Mouse (Mus musculus) adrenal gland, postnatal 25 days (tissue): ENCODE measurements around the gene Plin1. TPM values are rescaled to one million over a fixed set of nuclear protein-coding genes. Genes with fewer than 3 reads are reported as not detected.
A peak's percentile ranks its signal among the peaks of the same experiment; 100 is the strongest.

Experiments used
- DNase-seq: peaks from one replicate; pipeline ENCODE4 v3.0.0; 2021; ENCODE audit warnings: mixed read lengths
- long read RNA-seq: library from polyadenylated mRNA; stranded (forward); transcript quantifications from one replicate; pipeline ENCODE4 v2.0.0, GENCODE M21; 2021
- total RNA-seq: library from RNA; stranded (reverse); gene quantifications from 2 replicates; pipeline ENCODE4 v1.2.3, GENCODE M21; 2021

The Plin1 gene
- total RNA-seq: 312 and 334 TPM in 2 replicates
- long read RNA-seq, transcript Plin1-201 (9 exons, 1,916 nt): minor isoform, 50 of 364 reads
- long read RNA-seq, transcript Plin1-206 (9 exons, 2,817 nt): major isoform, 103 of 364 reads
- long read RNA-seq, transcript Plin1-202 (8 exons, 1,841 nt): minor isoform, 78 of 364 reads
- long read RNA-seq, partial matches to known transcripts: 86 of 364 reads
- long read RNA-seq, other reads (novel, unspliced or antisense): 47 of 364 reads

DNA sequence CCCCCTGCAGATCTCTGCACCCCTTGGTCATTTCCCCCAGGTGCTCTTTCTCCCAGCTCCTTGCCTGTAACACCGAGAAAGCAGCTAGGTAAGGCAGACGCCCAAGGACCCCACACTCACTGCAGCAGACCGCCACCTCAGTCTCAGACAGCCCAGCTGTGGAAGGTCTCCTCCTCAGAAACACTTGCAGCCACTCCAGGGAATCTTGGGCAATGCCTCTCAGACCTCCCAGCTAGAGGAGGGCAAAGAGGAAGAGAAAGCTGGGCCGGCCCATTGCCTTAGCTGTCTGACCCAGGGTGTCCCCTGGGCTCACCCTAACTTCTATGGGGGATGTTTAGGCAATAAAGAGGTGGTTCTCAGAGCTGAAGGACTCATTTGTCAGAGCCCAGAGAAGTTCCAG is at the start of gene Plin1:
Plin1 (minus strand) TSS at position 282 of the 400 bp plus-strand sequence.
- peak; percentile 40 for DNase-seq

DNA sequence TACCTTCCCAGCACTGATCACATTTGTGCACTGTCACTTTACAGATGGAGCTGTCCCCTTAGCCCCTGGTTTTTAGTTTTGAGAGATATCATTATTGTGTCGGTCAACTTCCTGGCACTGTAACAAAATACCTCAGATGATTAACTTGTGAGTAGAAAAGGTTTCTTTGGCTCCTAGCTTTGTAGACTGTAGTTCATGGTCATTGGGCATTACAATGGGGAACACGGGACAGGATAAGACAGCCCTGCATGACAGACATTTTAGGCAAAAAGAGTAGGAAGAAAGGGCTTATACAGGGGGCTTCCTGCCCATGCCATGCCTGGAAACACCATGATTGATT is 49.8 kb upstream of the Plin1 start:
- DNase-seq: no peak

DNA sequence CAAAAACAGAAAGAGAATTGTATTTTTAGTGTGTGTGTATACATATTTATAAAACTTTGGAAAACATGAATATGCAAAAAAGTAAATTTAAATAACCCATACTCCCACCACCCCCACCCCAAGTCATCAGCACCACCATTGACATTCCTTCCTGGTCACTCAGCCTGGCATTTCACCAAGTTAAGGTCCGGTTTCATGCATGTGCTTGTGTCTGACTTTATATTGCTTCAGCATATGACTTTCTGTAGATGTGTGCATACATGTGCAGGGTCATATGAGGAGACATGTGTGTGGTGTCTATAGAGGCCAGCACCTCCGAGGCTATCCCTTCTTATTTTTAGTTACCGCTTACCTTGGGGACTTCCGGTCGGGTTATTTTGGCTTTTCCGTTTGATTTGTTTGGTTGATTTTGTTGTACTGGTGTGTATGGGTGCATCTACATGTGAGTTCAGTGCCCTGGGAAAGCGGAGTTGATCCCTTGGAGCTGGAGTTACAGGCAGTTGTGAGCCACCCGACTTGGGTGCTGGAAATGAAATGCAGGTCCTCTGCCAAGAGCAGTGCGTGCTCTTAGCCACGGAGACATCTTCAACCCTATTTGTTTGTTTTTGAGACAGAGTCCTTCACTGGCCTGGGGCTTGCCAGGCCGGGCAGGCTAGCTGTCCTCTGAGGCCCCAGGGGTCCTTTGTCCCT is 49.3 kb upstream of the Plin1 start:
- no peak for DNase-seq

DNA sequence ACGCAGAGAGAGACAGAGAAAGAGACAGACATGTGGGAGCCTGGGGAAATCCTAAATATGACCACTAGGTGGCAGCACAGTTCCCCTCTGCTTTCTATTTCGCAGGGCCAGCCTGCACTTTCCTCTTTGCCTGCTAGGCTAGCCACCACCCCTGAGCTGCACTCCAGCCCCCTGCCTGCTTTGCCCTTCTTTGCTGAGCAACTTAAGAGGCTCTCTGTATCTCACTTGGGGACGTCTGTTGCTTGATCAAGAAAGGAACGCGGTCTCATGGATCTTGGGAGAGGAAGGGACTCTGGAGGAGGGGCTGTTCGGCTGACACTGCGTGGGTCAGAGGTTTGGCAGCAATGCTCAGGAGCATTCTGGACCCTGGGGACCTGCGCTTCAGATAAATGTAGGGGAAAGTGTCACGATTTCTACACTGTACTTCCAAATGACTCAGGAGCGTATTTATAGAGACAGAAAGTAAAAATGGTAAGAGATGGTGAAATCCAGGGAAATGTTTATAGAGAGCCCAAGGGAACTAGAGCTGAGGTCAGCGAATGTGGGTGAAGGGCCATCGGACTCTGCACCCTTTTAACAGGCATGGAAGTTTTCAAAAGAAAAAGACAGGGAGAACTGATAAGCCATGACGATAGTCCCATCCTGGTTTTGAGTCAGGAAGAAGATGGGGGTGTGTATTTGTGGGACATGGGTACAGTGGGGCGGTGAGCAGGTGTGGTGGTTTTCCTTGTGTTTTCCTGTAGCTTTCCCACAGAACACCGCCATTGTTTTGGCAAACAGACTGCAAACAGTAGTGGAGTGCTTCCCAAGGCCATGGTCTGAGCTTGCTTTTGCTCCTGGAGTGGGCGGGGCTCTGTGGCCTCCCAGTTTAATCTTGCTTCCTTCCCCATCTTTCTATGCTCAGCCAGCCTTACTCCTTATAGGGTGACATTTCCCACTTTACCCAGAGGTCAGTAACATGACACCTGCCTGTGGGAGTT is 48.2 kb upstream of the Plin1 start:
- peak; percentile 71 for DNase-seq

DNA sequence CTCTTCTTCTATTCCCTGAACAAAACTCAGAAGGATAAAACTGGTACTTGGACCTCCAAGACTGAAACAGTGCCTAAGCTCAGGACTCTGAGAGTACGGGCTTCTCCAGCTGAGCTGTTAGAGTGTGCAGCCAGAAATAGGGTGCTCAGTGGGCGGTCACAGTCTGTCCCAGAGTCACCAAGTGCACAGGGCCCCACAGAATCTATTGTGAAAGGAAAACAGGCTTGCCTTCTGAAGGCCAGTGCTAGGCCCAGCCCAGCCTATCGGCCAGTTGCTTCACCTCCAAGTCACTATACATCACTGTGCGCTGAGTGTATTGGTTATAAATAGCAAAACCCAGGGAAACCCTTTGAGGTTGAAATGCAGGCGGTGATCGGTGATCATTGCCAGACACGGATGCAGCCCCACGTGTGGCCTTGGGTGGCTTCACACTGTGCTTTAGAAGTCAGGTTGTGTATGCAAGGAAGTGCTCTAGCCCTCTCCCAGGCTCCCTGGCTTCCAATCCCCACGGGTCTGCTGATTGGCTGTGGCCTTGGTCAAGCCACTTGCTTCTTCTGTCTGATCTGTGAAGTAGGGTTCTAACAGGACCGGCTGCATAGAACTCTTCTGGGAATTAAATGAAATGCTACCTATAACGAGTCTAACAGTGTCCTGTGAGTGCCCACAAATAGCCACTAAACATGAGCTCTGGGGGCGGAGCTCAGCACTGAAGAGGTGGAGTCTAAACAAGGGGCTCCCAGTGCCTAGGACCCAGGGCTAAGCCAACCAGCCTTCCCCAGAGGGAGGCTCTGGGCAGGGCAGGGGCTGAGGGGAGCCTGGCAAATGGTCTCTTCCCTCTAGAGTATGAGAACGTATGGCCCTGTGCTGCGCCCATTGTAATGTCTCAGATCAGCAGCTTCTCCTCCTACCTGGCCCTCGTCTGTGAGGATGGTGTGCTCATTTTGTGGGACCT is 39.1 kb upstream of the Plin1 start:
- no peak for DNase-seq

DNA sequence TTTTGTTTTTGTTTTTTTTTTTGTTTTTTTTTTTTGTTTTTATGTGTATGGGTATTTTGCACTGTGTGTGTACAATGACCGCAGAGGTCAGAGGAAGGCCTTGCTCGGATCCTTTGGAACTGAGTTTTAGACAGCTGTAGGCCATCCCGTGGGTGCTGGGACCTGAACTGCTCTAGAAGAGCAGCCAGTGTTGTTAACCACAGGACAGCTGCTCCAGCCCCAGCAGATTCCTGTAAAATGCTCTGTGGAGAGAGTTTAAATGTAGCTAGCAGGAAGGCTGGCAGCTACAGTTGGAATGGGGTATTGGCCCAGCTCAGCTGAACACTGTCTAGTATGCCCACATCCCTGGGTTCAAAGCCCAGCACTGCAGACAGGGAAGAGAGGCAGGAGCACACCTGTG is 37.0 kb upstream of the Plin1 start:
- no peak for DNase-seq

DNA sequence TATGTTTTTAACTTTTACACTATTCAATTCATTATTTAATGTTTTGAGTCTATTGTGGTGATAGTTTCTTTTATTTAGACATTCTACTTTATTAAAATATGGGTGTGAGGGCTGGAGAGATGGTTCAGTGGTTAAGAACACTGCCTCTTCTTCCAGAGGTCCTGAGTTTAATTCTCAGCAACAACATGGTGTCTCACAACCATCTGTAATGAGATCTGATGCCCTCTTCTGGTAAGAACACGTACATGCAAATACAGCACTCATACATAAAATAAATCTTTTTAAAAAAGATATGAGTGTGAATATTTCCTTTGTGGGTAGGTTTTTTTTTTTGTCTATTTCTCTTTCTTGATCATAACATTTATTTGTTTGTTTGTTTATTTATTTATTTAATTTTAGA is 33.3 kb upstream of the Plin1 start:
- no peak for DNase-seq

DNA sequence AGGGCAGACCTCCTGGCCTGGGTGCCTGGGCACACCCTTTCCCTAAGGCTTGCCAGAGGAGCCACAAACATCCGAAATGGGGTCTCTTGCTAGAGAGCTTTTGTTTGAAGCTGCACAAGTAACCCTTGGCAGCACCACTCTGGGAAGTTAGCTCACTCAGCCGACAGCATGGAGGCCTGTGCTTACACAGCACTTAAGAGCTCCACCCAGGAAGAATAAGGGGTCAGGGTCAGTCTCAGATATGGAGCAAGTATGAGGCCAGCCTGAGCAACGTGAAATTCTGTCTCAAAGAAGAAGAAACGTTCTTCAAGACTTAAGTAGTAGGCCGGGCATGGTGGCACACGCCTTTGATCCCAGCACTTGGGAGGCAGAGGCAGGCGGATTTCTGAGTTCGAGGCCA is 29.4 kb upstream of the Plin1 start:
- DNase-seq: no peak

DNA sequence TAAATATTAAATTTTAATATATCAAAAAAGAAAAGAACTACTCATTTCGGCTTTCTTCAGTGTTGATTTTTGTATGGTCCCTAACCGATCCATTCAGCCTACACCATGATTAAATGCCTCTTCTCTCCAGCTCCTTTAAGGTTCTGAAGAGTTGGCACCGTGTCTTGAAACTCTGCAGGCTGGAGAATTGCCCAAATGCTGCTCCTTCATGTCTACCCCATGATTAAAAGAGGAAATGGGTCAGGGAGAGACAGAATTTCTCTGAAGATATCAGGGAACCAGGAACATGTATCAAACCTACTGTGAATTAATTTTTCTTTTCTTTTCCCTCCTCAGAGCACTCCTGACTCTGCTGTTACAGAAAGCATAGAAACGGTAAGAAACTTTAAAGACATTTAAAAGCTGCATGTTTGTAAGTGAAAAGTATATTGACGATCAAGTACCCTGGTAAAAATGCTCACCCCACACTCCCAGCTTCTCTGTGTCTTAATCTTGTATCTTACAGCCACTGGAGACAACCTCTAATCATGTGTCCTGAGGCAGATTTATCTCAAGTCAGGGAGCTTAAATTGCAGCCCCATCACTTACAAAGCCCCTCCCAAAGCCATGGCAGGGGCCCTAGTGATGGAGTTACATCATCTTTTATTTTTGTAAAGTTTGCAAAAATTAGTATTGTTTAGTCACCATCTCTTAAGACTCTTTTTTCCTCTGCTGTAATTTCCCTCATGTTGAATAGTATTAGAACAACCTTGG is 28.6 kb upstream of the Plin1 start:
- no peak for DNase-seq

DNA sequence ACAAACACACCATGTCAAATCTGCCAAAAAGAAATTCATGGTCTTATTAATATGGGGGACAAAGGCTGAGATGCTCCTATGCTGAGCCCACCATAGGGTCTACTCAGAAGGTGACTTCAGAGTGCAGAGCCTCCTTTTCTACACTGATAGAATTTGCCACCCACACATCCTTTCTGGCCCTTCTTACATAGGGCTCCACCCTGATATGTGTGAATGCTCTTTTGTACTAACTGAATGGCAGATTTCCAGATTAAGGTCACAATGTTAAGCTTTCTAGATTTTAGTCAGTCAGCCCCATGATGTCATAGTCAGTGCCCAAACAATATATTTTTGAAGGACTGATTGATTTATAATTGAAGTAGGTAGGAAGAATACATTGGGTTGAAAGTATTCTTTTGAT is 27.1 kb upstream of the Plin1 start:
- DNase-seq: no peak

DNA sequence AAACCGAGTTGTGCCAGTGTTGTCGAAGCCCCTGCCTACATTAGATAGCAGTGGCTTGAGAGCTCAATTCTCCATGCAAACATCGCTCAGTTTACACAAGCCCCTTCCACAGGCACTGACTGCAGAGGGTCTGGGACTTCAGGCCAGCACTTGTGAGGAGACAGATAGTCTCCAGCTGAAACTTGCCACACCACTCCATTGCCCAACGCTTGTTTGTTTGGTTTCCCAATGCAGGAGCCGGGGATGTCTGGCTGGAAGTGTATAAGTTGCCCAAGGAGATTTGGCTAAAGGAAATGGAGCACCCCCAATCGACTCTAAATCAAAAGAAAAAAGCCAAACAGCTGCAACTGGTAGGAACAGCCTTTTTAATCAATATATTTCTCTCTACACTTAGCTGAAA is 25.5 kb upstream of the Plin1 start:
- no peak for DNase-seq

DNA sequence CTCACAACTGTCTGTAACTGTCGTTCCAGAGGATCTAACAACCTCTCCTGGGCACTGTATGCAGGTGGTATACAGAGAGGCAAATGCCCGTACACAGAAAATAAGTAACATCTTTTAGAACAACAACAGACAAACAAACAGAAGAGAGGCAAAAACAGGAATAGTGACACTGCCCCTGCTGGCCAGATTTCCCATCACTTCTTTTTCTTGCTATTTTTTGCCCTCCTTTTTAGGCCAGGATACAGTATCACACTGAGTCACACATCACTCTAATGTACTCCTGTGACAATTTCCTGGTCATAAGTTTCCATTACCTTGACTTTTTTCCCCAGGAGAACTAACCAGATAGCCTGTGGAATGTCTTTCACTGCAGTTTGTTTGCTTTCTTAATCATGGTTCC is 23.6 kb upstream of the Plin1 start:
- DNase-seq: no peak

DNA sequence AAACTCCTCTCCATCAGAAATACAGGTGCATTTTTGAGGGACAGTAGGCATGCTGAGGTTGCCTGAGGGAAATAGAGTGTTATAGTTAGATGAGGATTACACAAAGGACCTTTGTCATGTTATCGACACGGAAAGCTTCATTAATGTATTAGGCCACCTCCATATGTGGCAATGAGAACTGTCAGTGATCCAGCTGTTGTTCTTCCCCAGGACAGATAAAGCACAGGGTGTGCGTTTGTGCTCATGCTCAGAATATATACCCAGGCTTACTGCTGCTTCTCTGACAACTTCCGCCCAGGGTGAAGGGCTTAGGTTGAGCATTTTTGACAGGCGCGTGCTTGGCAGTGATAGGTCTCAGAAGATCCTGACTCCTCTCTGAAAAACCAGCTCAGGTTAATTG is 16.8 kb upstream of the Plin1 start:
- DNase-seq: no peak

DNA sequence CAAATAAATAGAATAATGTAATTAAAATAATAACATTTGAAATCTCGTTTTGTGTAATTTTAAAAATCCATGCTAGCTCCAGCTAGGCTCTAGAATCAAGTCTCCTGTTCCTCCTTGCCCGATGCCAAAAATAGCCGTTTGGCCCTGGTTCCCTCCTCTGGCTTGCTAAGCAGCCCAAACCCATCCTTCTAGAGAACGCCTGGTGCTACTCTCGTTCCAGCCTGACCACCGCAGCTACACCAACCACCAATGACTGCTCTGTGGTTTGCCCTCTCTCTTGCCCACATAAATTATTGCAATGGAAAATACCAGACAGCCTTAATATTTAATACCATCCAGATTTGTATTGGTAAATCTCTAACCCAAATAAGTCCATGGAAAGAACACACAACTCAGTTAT is 15.0 kb upstream of the Plin1 start:
- no peak for DNase-seq

DNA sequence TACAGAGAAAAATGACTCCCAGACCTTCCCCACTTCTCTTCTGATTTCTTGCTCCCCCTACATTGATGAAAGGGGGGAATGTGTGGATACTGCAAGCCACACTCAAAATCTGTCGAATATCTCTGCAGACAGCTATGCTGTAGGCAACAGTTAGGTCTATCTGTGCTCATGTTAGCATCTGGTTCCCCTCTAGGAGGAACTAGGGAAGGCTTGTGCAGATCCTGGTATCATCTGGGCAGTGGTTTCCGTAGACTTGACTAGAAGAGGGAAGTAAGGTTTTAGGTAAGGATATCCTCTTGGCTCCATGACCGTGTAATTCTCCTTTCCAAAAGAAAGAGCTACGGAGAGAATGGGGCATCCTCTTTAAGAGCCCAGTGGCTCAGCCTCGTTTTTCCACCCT is 11.9 kb upstream of the Plin1 start:
- no peak for DNase-seq

DNA sequence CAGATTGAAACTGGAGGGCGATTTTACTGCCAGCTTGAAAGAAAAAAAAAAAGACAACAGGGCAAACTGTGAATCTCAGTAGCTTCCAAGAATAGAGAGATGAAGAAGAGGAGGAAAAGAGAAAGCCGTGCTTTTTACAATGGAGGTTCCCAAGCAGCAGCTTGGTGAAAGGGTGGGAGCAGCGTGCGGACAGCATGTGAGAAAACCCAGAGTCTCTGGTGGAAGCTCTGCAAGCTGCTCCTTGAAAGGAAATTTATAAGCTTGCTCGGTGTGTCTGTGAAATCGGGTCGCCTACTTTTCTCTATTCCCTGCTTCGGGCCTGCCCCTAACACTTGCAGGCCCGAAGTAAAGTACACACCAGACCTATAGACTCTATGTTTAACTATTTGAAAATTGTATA is 11.3 kb upstream of the Plin1 start:
- no peak for DNase-seq

DNA sequence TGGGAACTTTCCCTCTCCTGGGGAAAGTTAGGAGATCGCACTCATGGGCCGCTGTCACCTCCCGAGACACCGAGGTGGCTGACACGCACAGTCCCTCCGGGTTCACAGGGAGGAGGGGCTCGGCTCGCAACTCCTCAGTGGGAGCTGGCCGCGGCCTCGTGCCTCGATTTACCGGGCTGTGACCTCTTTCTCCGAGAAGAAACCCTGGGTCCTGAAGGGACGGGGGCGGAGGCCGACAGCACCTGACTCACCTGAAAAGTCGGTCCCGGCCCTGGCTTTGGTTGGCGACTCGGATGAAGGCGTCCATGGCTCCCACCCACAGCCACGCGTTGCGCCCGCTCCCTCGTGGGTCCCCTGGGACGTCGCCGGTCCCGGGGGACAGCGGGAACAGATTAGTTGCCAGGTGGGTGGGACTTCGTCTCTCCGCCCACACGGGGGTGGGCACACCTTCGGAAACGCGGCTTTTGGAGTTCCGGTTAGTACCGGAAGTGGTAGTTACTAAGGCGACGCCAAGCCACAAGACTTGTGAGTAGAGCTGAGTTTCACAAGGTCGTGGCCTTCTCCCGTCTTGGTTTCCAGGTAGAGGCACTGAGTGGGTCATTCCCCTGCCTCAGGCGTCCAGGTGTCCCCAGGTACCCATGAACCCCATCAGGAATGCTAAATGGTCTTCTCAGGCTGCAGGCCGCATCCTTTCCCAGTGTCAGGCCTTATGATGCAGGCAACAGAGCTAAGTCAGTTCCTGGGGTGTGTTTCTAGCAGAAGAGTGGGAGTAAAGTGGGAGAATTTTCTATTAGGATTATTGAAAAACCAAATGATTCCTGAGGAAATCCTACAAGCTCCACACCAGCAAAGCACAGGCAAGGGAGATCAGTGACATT is 10.2 kb upstream of the Plin1 start, which contains the start of the genes Pex11a and Wdr93:
Pex11a (minus strand) TSS at position 473 of the 878 bp plus-strand sequence.
Wdr93 (plus strand) TSS at position 505 of the 878 bp plus-strand sequence.
- peak; percentile 83 for DNase-seq

DNA sequence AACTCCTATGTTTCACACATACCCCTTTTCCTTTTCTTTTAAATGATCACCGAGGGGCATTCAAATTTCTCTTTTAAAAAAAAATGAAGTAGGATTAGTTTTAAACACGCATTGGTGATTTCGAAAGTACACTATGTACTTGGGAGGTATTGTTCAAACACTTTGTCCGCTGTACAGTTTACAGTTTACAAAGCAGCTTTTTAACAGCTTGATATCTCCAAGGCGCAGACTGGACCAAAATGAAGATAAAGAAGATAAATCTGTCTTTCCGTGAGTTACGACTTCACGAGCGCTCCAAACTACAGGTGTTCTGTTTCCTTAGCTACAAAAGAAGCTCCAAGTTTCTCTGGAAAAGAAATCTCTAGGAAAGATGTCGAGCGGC is 9.6 kb upstream of the Plin1 start:
- no peak for DNase-seq

DNA sequence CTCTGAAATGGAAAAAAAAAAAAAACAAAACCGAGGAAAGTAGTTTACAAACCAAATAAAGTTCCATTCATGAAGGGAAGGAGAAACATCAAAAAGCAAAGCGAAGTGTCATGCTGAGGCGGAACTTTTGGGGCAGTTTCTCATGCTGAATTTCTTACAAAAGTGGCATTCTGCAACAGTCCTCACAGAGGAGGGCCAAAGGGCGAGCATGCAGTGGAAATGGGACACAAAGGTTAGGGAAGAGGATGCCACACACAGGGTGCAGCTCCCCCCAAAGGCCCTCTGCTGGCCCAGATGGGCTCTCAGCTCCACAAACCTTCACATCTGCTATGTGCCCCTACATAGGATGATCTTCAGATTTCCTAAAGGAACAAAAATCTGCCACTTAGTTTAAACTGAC is 7.6 kb upstream of the Plin1 start:
- DNase-seq: no peak

DNA sequence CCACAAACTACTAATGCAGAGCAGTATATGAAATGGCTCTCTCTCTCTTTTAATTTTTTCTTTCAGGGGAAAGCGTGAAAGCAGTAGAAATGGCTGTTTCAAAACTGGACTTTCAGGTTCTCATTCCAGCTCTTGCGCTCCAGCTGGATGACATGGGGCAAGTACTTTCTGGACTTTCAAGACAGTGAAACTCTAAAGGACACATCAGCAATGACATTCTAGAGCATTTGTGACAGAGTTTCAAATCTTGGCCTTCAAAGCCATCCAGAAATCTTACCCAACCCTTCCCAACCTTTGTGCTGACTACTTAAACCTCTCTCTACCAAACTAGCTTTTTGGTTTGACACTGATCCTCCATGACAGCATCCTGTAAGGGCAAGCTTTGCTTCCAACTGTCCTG is 6.2 kb upstream of the Plin1 start:
- DNase-seq: no peak
